Mouse (Mus musculus) forebrain, embryonic 16.5 days (tissue): ENCODE data around the gene Arpc1b. TPM values are rescaled to one million over a fixed set of nuclear protein-coding genes. Genes with fewer than 3 reads are reported as not detected.
A peak's percentile ranks its signal among the peaks of the same experiment; 100 is the strongest.
"Not testable (repeated sequence)": the region's sequence is repeated elsewhere in the genome, so short reads cannot be mapped to it uniquely, and the experiment has no call there.

Experiments used
- ATAC-seq: fragments of 200-750 bp; cut with Nextera tagmentation; 2 replicates; pipeline ENCODE4 v1.8.0; 2017; ENCODE audit warnings: mild to moderate bottlenecking, moderate library complexity
- H3K27ac ChIP-seq: fragments of 300-500 bp; sonication (generic); 2 replicates; pipeline ENCODE4 v1.5.1; 2014; ENCODE audit warnings: low read length, control low read depth
- H3K27me3 ChIP-seq: fragments of 300-500 bp; sonication (generic); replicated peaks from 2 replicates; pipeline ENCODE4 v1.6.1; 2014; ENCODE audit warnings: low read length; ENCODE audit not compliant: control insufficient read depth, insufficient read depth
- H3K36me3 ChIP-seq: fragments of 300-500 bp; sonication (generic); 2 replicates; pipeline ENCODE4 v1.6.1; 2014; ENCODE audit not compliant: control insufficient read depth, insufficient read depth
- H3K4me1 ChIP-seq: fragments of 300-500 bp; sonication (generic); replicated peaks from 2 replicates; pipeline ENCODE4 v1.6.1; 2014; ENCODE audit warnings: low read length; ENCODE audit not compliant: control insufficient read depth, insufficient read depth
- H3K4me2 ChIP-seq: fragments of 300-500 bp; sonication (generic); 2 replicates; pipeline ENCODE4 v1.6.1; 2014; ENCODE audit warnings: mild to moderate bottlenecking, low read length, control low read depth
- H3K4me3 ChIP-seq: fragments of 300-500 bp; sonication (generic); replicated peaks from 2 replicates; pipeline ENCODE4 v1.5.1; 2014; ENCODE audit warnings: mild to moderate bottlenecking, low read length, control low read depth
- H3K9ac ChIP-seq: fragments of 300-500 bp; sonication (generic); replicated peaks from 2 replicates; pipeline ENCODE4 v1.6.1; 2014; ENCODE audit warnings: low read depth, low read length, control low read depth
- H3K9me3 ChIP-seq: fragments of 300-500 bp; sonication (generic); 2 replicates; pipeline ENCODE4 v1.6.1; 2016; ENCODE audit warnings: low read length; ENCODE audit not compliant: control insufficient read depth
- WGBS: fragments of 180-500 bp; shearing (Covaris S2); extraction: QIAGEN DNeasy Blood & Tissue Kit; methylation state at CpG from one replicate; pipeline ENCODE4 v1.1.7; 2014; 5-methylcytosine and 5-hydroxymethylcytosine counted together
- polyA plus RNA-seq: library from polyadenylated mRNA; unstranded; fragments of >200 nt; fragmentation: Nextera tagmentation; extraction: Ambion mirVana; gene quantifications from 2 replicates; pipeline ENCODE4 v1.2.1, GENCODE M21; 2015

The Arpc1b gene
- polyA plus RNA-seq, 1 experiment from 2014 or later, result 63.7 TPM

GRCm38 (mm10) chr5:145119385-145119784 is 5.4 kb downstream of the Arpc1b start:
- Histone ChIP-seq H3K36me3 (peaks cover 4% of the 10 kb centered on the region; the same call in 1 of the 2 replicates), H3K9ac (no peak overlapping the region), H3K9me3 (no peaks in the 10 kb centered on the region), H3K27me3 (no peaks in the 10 kb centered on the region), H3K4me3 (no peak overlapping the region), H3K4me1 (peaks cover 6% of the 10 kb centered on the region), H3K27ac (no peak overlapping the region), H3K4me2 (no peak overlapping the region)
- WGBS, result 91% methylated on average over 2 of the region's 2 CpGs
- ATAC-seq, result no peak

- H3K9ac ChIP-seq, result no peak overlapping the region
- 72% methylated on average over 7 of the region's 7 CpGs for WGBS
- no peak overlapping the region for H3K4me2 ChIP-seq
- H3K27me3 ChIP-seq, result no peaks in the 10 kb centered on the region
- no peaks in the 10 kb centered on the region for H3K4me1 ChIP-seq
- peaks cover 4% of the 10 kb centered on the region; the same call in 1 of the 2 replicates for H3K36me3 ChIP-seq
- H3K4me3 ChIP-seq, result no peak overlapping the region
- no peak overlapping the region for H3K27ac ChIP-seq
- no peaks in the 10 kb centered on the region for H3K9me3 ChIP-seq
- ATAC-seq, result no peak
These were observed 6.9 kb downstream of the Arpc1b start for GRCm38 (mm10) chr5:145120921-145121320.

GRCm38 (mm10) chr5:145123396-145123795 is 9.4 kb downstream of the Arpc1b start:
- no peaks in the 10 kb centered on the region for H3K27me3 ChIP-seq
- H3K4me3 ChIP-seq, result no peak overlapping the region
- H3K9me3 ChIP-seq, result no peaks in the 10 kb centered on the region
- WGBS, result 94% methylated on average over 19 of the region's 19 CpGs
- no peak for ATAC-seq
- peaks cover 7% of the 10 kb centered on the region for H3K36me3 ChIP-seq
- no peaks in the 10 kb centered on the region for H3K4me1 ChIP-seq
- H3K4me2 ChIP-seq, result no peak overlapping the region
- no peak overlapping the region for H3K9ac ChIP-seq
- no peak overlapping the region for H3K27ac ChIP-seq

- H3K9ac ChIP-seq, result no peak overlapping the region
- peaks cover 36% of the 10 kb centered on the region for H3K36me3 ChIP-seq
- H3K4me1 ChIP-seq, result no peaks in the 10 kb centered on the region
- H3K9me3 ChIP-seq, result no peaks in the 10 kb centered on the region
- no peak overlapping the region for H3K27ac ChIP-seq
- 95% methylated on average over 9 of the region's 9 CpGs for WGBS
- no peak overlapping the region for H3K4me2 ChIP-seq
- H3K4me3 ChIP-seq, result no peak overlapping the region
- no peaks in the 10 kb centered on the region for H3K27me3 ChIP-seq
- ATAC-seq, result no peak
These were observed 12.6 kb downstream of the Arpc1b start for GRCm38 (mm10) chr5:145126580-145126979.

- Histone ChIP-seq H3K27me3 (no peaks in the 10 kb centered on the region), H3K9ac (no peak overlapping the region), H3K9me3 (no peaks in the 10 kb centered on the region), H3K27ac (no peak overlapping the region), H3K36me3 (peaks cover 56% of the 10 kb centered on the region), H3K4me1 (no peaks in the 10 kb centered on the region), H3K4me3 (no peak overlapping the region), H3K4me2 (no peak overlapping the region)
- ATAC-seq, result no peak
- whole genome bisulfite sequencing, result 99% methylated on average over 4 of the region's 4 CpGs
These were observed 15.1 kb downstream of the Arpc1b start for GRCm38 (mm10) chr5:145129124-145129523.

GRCm38 (mm10) chr5:145129773-145130172 is 15.8 kb downstream of the Arpc1b start:
- H3K4me3 ChIP-seq, result not testable (repeated sequence)
- WGBS, result 97% methylated on average over 6 of the region's 6 CpGs

GRCm38 (mm10) chr5:145130191-145130590 is 16.2 kb downstream of the Arpc1b start:
- peaks cover 64% of the 10 kb centered on the region for H3K36me3 ChIP-seq
- no peaks in the 10 kb centered on the region for H3K27me3 ChIP-seq
- no peak for ATAC-seq
- no peak overlapping the region for H3K9ac ChIP-seq
- no peaks in the 10 kb centered on the region for H3K4me1 ChIP-seq
- 91% methylated on average over 11 of the region's 11 CpGs for WGBS
- no peak overlapping the region for H3K4me3 ChIP-seq
- H3K9me3 ChIP-seq, result no peaks in the 10 kb centered on the region
- H3K27ac ChIP-seq, result no peak overlapping the region
- no peak overlapping the region for H3K4me2 ChIP-seq

More at GRCm38 (mm10) chr5:145129773-145130172, 15.8 kb downstream of the Arpc1b start:
- H3K27ac ChIP-seq, H3K4me1 ChIP-seq, ATAC-seq, H3K9me3 ChIP-seq, H3K27me3 ChIP-seq, H3K9ac ChIP-seq, H3K4me2 ChIP-seq: not testable (repeated sequence)
- peaks cover 62% of the 10 kb centered on the region for H3K36me3 ChIP-seq

- Histone ChIP-seq H3K36me3 (peaks cover 65% of the 10 kb centered on the region), H3K9ac (no peak overlapping the region), H3K4me2 (no peak overlapping the region), H3K9me3 (no peaks in the 10 kb centered on the region), H3K4me3 (no peak overlapping the region), H3K27ac (no peak overlapping the region), H3K4me1 (no peaks in the 10 kb centered on the region), H3K27me3 (no peaks in the 10 kb centered on the region)
- WGBS, result 90% methylated on average over 3 of the region's 3 CpGs
- ATAC-seq, result no peak
These were observed 17.0 kb downstream of the Arpc1b start for GRCm38 (mm10) chr5:145130995-145131394.

GRCm38 (mm10) chr5:145133275-145133674 is 19.3 kb downstream of the Arpc1b start:
- H3K36me3 ChIP-seq, result peaks cover 70% of the 10 kb centered on the region
- H3K27me3 ChIP-seq, ATAC-seq, H3K9me3 ChIP-seq, H3K27ac ChIP-seq, H3K4me1 ChIP-seq, H3K4me2 ChIP-seq, H3K9ac ChIP-seq, H3K4me3 ChIP-seq: not testable (repeated sequence)
- WGBS, result 86% methylated on average over 6 of the region's 6 CpGs

- H3K36me3 ChIP-seq, result peaks cover 37% of the 10 kb centered on the region
These were observed 24.8 kb downstream of the Arpc1b start for GRCm38 (mm10) chr5:145138836-145139235.

More at GRCm38 (mm10) chr5:145138836-145139235, 24.8 kb downstream of the Arpc1b start:
- H3K4me2 ChIP-seq, result peak overlapping the region; percentile 91
- H3K27ac ChIP-seq, result no peak overlapping the region
- ATAC-seq, result no peak
- no peaks in the 10 kb centered on the region for H3K9me3 ChIP-seq
- H3K4me1 ChIP-seq, result peaks cover 21% of the 10 kb centered on the region
- no peaks in the 10 kb centered on the region for H3K27me3 ChIP-seq
- 13% methylated on average over 6 of the region's 6 CpGs for WGBS
- H3K9ac ChIP-seq, result peak overlapping the region; percentile 89
- peak overlapping the region; percentile 73 for H3K4me3 ChIP-seq
